Mouse (Mus musculus): ENCODE data around the gene Zfp692. TPM values are rescaled to one million over a fixed set of nuclear protein-coding genes. Genes with fewer than 3 reads are reported as not detected.

The Zfp692 gene
- polyA plus RNA-seq (2015; fragmentation: Nextera tagmentation; extraction: Ambion mirVana), result 30.5 and 32.5 TPM in 2 replicates

DNA sequence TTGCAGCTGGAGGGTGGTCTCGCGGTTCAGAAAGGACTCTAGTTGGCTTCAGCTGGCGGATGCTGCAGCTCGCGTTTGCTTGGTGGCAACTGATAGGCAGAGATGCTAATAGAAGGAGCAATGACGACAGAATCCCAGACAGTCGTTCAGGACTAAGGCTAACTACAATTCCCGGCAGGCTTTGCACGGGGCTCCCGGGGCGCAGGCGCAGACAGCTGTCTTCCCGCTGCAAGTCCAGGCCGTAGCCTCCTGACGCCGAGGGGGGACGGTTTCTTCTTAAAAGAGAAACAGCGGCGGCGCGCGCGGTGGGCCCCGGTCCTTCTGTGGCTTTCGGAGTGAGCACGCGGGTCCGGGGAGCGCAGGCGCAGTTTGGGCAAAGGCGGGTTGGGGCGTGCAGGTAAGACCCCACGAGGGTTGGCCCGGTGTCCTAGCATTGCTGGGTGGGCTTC lies at the start of gene Zfp692:
TSS of gene Zfp692 (plus strand) at position 210 of the 449 bp plus-strand sequence.
- ATAC-seq (replicated peaks), result peak; percentile 87
- 0 out of 2 replicates have a peak, but pooled peaks cover 3% of the 10 kb centered on the region for H3K27me3 ChIP-seq (replicated peaks)
- WGBS, result under 1% methylated on average over 34 of the region's 34 CpGs
- peaks cover 25% of the 10 kb centered on the region for H3K4me1 ChIP-seq
- H3K9me3 ChIP-seq, result no peaks in the 10 kb centered on the region
- H3K9ac ChIP-seq, result peak within 1 kb of the TSS; percentile 71
- H3K36me3 ChIP-seq (replicated peaks), result no peaks in the 10 kb centered on the region
- H3K4me2 ChIP-seq, result peak within 1 kb of the TSS; percentile 98
- H3K27ac ChIP-seq, result peak within 1 kb of the TSS; percentile 80
- H3K4me3 ChIP-seq, result peak within 1 kb of the TSS; percentile 59

DNA sequence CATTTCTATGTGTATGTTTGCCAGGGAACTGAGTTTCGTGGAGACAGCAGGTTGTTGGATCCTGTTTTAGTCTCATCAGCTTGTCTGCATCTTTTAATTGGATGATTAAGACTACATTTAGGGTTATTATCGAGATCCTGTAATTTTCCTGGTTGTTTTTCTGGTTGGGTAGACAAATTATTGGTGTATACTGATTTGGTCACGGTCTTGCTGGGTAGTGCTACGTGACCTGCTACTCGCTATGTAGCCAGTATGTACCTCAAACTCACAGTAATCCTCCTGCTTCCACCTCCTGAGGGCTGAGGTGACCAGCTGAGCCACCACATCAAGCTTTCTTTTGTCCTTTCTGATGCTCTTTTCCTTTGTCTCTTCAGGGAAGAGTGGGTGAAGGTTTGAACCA lies 49.1 kb upstream of the Zfp692 start:
- no peak overlapping the region for H3K4me2 ChIP-seq
- H3K4me1 ChIP-seq, result no peaks in the 10 kb centered on the region
- no peak overlapping the region for H3K4me3 ChIP-seq
- H3K9ac ChIP-seq, result no peak overlapping the region
- 88% methylated on average over 5 of the region's 5 CpGs for WGBS
- H3K9me3 ChIP-seq, result no peaks in the 10 kb centered on the region
- H3K27me3 ChIP-seq (replicated peaks), result no peaks in the 10 kb centered on the region
- ATAC-seq (replicated peaks), result no peak
- no peaks in the 10 kb centered on the region for H3K36me3 ChIP-seq (replicated peaks)
- H3K27ac ChIP-seq, result no peak overlapping the region

DNA sequence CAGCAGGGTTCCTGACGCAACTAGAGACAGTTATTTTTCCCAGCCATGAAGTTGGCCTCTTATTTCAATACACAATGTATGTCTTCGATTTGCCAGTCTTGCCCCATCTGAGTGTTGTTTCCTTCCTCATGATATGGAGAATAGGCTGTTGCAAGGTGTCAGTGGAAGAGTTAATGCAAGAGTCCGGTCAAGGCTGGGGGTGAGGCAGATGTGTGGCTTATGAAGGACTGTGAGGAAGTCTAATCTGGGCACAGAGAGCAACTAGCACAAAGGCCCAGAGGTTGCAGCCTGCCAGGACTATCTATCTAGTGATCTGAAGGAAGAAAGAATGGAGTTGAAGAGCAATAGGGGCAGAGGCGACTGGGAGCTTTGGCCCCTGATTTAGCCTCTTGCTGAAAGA lies 46.7 kb upstream of the Zfp692 start:
- Histone ChIP-seq H3K9me3 (no peaks in the 10 kb centered on the region), H3K27me3 (replicated peaks) (no peaks in the 10 kb centered on the region), H3K4me1 (no peaks in the 10 kb centered on the region), H3K4me2 (no peak overlapping the region), H3K9ac (no peak overlapping the region), H3K27ac (no peak overlapping the region), H3K36me3 (replicated peaks) (no peaks in the 10 kb centered on the region), H3K4me3 (no peak overlapping the region)
- WGBS, result 87% methylated on average over 4 of the region's 4 CpGs
- ATAC-seq (replicated peaks), result no peak

DNA sequence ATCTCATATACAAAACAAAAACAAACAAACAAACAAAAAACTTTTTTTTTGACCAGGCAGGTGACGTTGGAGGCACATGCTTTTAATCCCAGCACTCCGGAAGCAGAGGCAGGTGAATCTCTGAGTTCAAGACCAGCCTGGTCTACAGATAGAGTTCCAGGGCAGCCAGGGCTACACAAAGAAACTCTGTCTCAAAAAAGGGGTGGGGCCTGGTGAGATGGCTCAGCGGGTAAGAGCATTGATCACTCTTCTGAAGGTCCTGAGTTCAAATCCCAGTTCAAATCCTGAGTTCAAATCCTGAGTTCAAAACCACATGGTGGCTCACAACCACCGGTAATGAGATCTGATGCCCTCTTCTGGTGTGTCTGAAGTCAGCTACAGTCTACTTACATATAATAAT lies 45.0 kb upstream of the Zfp692 start:
- H3K27me3 ChIP-seq (replicated peaks), result no peaks in the 10 kb centered on the region
- no peak overlapping the region for H3K4me2 ChIP-seq
- H3K9ac ChIP-seq, result no peak overlapping the region
- no peak overlapping the region for H3K4me3 ChIP-seq
- 91% methylated on average over 4 of the region's 4 CpGs for WGBS
- no peak for ATAC-seq (replicated peaks)
- no peaks in the 10 kb centered on the region for H3K9me3 ChIP-seq
- no peaks in the 10 kb centered on the region for H3K4me1 ChIP-seq
- H3K27ac ChIP-seq, result no peak overlapping the region
- H3K36me3 ChIP-seq (replicated peaks), result no peaks in the 10 kb centered on the region

DNA sequence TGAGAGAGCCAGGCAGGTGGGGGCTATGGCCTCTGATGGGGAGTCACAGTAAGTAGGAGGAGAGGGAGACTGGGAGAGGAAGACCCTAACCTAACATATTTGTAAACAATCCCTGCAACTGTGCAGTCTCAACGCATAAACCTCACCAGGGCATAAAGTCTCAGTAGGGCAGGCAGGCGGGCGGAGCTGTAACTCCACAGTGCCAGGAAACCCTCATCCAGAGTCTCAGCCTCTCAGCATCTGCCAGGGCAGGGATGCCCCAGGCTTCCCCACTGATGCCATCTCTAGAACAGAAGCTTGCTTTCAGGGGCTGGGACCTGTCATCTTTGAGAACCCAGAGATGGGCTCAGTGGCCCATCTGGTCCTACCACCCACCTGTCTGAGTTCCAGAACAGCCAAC lies 44.5 kb upstream of the Zfp692 start:
- no peak overlapping the region for H3K4me2 ChIP-seq
- H3K9me3 ChIP-seq, result no peaks in the 10 kb centered on the region
- no peaks in the 10 kb centered on the region for H3K36me3 ChIP-seq (replicated peaks)
- WGBS, result 92% methylated on average over 3 of the region's 3 CpGs
- no peaks in the 10 kb centered on the region for H3K27me3 ChIP-seq (replicated peaks)
- no peak overlapping the region for H3K9ac ChIP-seq
- H3K4me1 ChIP-seq, result no peaks in the 10 kb centered on the region
- ATAC-seq (replicated peaks), result no peak
- no peak overlapping the region for H3K27ac ChIP-seq
- H3K4me3 ChIP-seq, result no peak overlapping the region

DNA sequence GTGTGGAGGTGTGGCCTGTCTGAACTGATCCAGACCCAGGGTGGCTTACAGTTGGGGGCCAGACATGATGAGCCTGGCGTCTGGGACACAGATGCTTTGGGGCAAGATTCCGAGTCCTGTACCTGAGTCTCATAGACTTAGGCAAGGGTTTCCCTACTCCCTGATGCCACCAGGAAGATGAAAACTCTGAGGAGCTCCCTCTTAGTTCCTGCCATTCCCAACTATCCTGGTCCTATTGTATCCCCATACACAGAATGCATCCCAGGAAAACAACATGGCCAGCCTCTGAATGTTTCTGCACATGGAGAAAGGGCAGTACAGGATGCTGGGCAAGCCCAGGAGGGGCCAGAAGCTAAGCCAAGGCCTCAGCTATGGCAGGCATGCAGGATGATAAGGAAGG lies 43.4 kb upstream of the Zfp692 start:
- ATAC-seq (replicated peaks), result no peak
- Histone ChIP-seq H3K27ac (no peak overlapping the region), H3K27me3 (replicated peaks) (no peaks in the 10 kb centered on the region), H3K9ac (no peak overlapping the region), H3K4me2 (no peak overlapping the region), H3K4me1 (no peaks in the 10 kb centered on the region), H3K9me3 (no peaks in the 10 kb centered on the region), H3K4me3 (no peak overlapping the region), H3K36me3 (replicated peaks) (no peaks in the 10 kb centered on the region)
- WGBS, result 92% methylated on average over 2 of the region's 2 CpGs

DNA sequence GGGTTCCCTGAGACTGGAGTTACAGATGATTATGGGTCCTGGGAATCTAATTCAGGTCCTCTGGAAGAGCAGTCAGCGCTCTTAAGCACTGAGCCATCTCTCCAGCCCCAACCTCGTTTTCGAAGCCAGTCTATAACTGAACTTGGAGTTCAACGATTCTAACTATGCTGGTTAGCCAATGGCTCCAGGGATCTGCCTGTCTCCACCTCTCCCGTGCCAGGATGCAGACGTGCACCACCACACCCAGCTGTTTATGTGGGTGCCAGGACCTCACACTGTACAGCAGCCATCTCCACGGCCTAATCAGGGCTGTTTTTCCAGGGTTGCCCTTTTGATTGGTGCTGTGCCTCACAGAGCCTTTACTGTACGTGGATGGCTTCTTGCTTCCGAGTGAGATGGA lies 42.3 kb upstream of the Zfp692 start:
- no peak overlapping the region for H3K27ac ChIP-seq
- no peaks in the 10 kb centered on the region for H3K27me3 ChIP-seq (replicated peaks)
- WGBS, result 88% methylated on average over 9 of the region's 9 CpGs
- no peak for ATAC-seq (replicated peaks)
- no peaks in the 10 kb centered on the region for H3K4me1 ChIP-seq
- H3K9me3 ChIP-seq, result no peaks in the 10 kb centered on the region
- no peaks in the 10 kb centered on the region for H3K36me3 ChIP-seq (replicated peaks)
- no peak overlapping the region for H3K9ac ChIP-seq
- no peak overlapping the region for H3K4me2 ChIP-seq
- no peak overlapping the region for H3K4me3 ChIP-seq

DNA sequence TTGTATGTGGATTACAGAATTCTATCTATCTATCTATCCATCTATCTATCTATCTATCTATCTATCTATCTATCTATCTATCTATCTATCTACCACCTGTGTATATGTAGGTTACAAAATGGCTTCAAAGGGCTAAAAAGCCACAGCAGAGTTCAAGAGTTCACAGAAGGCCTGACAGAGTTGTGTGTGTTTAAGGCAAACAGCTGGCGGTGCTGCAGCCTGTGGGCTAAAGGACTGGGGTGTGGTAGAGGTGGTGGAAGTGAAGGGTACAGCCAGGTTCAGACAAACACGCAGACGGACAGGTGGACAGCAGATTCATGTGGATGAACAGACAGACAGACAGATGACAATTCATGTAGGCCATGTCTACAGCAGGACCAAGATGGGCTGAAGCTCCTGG lies 38.6 kb upstream of the Zfp692 start:
- Histone ChIP-seq H3K4me1 (no peaks in the 10 kb centered on the region), H3K9ac (no peak overlapping the region), H3K36me3 (replicated peaks) (no peaks in the 10 kb centered on the region), H3K27ac (no peak overlapping the region), H3K27me3 (replicated peaks) (no peaks in the 10 kb centered on the region), H3K9me3 (no peaks in the 10 kb centered on the region), H3K4me3 (no peak overlapping the region), H3K4me2 (no peak overlapping the region)
- ATAC-seq (replicated peaks), result no peak
- 88% methylated on average over 3 of the region's 3 CpGs for WGBS

DNA sequence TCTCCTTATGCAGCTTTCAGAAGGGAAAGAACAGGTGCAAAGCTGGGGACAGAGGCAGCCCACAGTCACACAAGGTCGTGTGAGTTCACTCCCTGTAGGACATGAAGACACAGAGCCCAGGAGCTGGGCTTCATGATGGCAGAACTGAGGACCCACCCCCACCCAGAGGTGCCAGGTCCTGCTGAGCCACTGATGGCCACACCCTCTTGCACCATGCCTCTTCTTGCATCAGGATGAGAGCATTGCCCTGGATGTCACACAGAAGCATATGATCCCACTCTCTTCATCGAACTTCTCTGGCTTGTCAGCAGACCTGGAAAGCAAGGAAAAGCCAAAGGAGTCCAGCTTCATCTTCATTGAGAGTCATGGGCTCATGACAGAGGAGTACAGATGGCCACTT lies 32.3 kb upstream of the Zfp692 start, which contains the start of gene 4930438A08Rik:
TSS of gene 4930438A08Rik (plus strand) at position 228 of the 400 bp plus-strand sequence.
- H3K27me3 ChIP-seq (replicated peaks), result no peaks in the 10 kb centered on the region
- no peak within 1 kb of the TSS for H3K4me2 ChIP-seq
- H3K9ac ChIP-seq, result no peak within 1 kb of the TSS
- no peak within 1 kb of the TSS for H3K4me3 ChIP-seq
- no peaks in the 10 kb centered on the region for H3K9me3 ChIP-seq
- no peaks in the 10 kb centered on the region for H3K4me1 ChIP-seq
- 60% methylated on average over 2 of the region's 2 CpGs for WGBS
- no peak within 1 kb of the TSS for H3K27ac ChIP-seq
- ATAC-seq (replicated peaks), result no peak
- no peaks in the 10 kb centered on the region for H3K36me3 ChIP-seq (replicated peaks)

DNA sequence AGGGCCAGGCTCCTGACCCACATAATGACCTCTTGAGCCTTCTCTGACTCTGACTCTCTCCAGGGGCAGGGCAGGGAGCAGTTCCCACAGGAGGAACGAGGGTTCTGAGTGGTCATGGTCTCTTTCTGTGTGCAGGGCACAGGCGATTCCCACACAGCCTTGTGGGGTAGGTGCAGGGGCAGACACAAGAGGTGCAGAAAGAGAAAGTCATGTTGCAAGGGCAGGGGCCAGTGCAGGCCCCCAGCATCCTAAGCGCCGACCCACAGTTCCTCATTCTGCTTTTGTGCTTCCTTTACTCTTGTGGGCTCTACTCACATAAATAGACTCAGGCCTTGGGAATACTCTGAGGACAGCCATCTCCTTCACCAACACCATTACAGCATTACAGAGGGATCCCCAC lies 31.1 kb upstream of the Zfp692 start:
- ATAC-seq (replicated peaks), result no peak
- Histone ChIP-seq H3K9me3 (no peaks in the 10 kb centered on the region), H3K27me3 (replicated peaks) (no peaks in the 10 kb centered on the region), H3K4me1 (no peaks in the 10 kb centered on the region), H3K27ac (no peak overlapping the region), H3K36me3 (replicated peaks) (no peaks in the 10 kb centered on the region), H3K4me2 (no peak overlapping the region), H3K4me3 (no peak overlapping the region), H3K9ac (no peak overlapping the region)
- WGBS, result 78% methylated on average over 4 of the region's 4 CpGs

DNA sequence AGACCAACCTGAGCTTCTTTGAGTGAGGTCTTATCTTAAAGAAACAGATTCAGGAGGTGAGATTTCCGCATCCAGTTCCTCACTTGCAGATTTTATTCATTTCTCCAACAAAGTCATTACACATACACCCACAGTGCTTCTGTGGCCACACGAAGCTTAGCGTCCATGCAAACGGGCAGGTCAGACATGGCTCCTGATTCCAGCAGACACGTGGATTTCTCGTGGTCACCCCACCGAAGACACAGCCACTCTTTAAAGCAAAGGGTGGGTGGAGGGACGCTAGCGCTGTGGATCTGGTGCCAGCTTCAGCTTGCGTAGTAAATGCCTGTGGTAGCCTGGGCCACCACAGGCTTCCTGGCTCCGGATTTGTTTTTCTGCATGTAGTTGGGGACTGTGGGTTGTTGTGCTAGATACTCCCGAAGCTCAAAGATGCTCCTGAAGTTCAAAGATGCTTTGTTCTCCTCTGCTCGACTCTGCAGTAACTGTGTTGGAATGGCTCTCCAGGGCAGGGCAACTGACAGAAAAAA lies 24.8 kb upstream of the Zfp692 start:
- H3K27me3 ChIP-seq (replicated peaks), result no peaks in the 10 kb centered on the region
- no peaks in the 10 kb centered on the region for H3K36me3 ChIP-seq (replicated peaks)
- no peak overlapping the region for H3K9ac ChIP-seq
- WGBS, result 85% methylated on average over 13 of the region's 13 CpGs
- no peaks in the 10 kb centered on the region for H3K4me1 ChIP-seq
- H3K4me3 ChIP-seq, result no peak overlapping the region
- ATAC-seq (replicated peaks), result no peak
- H3K27ac ChIP-seq, result no peak overlapping the region
- H3K4me2 ChIP-seq, result no peak overlapping the region
- H3K9me3 ChIP-seq, result no peaks in the 10 kb centered on the region

DNA sequence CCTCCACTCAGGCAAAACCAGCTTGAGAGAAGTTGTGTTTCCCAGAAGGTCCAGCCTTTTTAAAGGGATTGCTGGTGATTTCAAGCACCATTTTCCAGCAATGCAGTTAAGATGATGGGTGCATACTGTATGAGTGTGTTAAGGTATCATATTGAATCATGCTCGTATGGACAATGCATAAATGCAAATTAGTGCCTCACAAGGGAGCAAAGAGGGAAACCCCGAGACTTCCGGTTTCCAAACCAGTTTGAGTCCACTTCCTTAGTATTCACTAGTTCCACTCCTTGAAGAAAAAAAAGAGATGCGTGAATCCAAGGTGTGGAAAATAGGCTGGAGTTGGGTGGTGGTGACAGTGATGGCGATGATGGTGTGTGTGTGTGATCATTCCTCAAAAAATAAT lies 24.4 kb upstream of the Zfp692 start:
- Histone ChIP-seq H3K9me3 (no peaks in the 10 kb centered on the region), H3K27me3 (replicated peaks) (no peaks in the 10 kb centered on the region), H3K27ac (no peak overlapping the region), H3K4me3 (no peak overlapping the region), H3K4me1 (no peaks in the 10 kb centered on the region), H3K4me2 (no peak overlapping the region), H3K36me3 (replicated peaks) (no peaks in the 10 kb centered on the region), H3K9ac (no peak overlapping the region)
- 93% methylated on average over 5 of the region's 5 CpGs for WGBS
- ATAC-seq (replicated peaks), result no peak

DNA sequence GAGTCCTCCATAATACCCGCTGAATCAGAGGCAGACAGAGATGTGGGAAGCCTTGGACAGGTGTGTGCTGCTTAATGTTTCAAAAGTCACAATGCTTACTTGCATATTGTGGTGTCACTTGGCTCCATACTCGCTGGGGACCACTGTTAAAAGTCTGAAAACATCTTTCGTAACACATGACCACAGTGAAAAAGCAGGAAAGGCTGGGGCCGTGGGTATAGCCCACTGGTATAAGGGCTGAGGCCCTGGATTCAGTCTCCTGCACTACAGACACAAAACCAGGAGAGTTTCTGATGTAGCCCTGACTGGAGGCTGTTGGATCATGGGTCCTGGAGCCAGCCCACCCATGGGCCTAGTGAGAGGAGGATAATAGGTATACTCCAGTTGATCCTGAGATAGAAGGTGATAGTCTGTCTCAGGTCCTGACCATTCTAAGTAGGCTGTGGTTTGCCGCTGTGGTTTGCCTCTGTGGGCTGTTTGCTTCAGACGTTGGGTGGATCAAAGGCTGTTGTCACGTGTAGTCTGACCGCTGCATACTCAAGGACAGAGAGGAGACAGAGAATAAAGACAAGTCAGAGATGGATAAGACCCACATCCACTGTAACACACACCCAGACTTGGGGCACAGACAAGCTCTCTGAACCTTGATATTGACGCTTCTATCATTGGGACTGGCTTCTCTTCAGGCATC lies 16.7 kb upstream of the Zfp692 start:
- WGBS, result 78% methylated on average over 9 of the region's 9 CpGs
- H3K36me3 ChIP-seq (replicated peaks), result no peaks in the 10 kb centered on the region
- H3K4me3 ChIP-seq, result no peak overlapping the region
- H3K9me3 ChIP-seq, result no peaks in the 10 kb centered on the region
- no peak for ATAC-seq (replicated peaks)
- H3K27me3 ChIP-seq (replicated peaks), result no peaks in the 10 kb centered on the region
- H3K4me1 ChIP-seq, result no peaks in the 10 kb centered on the region
- H3K9ac ChIP-seq, result no peak overlapping the region
- H3K4me2 ChIP-seq, result no peak overlapping the region
- no peak overlapping the region for H3K27ac ChIP-seq

Data from midbrain, embryonic 15.5 days (tissue).